Comparison of ENCODE assay signal across 8 mouse cellular contexts in the genomic region with DNA sequence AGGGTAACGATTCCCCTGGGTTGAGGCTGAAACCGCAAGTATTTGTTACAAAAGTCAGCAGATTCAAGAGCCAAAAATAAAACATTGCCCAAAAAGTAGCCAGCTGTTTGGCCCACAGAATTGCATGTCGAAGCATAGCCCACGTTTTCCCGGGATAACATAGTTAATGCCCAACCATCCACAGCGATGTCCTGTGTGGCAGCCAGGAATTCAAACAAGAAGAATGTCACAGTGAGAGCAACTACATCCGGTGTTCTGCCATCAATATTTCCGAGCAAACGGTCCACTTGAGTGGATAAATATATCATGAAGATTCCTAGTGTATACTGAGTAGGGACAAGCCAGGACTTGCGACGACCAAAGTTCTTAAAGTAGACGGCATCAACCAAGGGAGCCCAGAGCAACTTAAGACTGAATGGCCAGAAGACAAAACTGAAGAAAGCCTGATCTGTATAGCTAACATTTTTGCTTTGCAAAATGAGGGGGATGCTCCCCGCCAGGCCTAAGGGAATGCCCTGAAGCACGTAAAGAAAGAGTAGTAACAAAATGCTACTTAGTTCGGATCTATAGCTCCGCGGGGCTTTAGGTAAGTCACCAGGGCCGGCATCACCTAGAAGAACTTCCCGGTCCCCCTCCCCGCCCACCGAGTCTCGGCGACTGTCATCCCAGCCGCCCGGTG. TPM values are rescaled to one million over a fixed set of nuclear protein-coding genes. Genes with fewer than 3 reads are reported as not detected.
DNase-seq lines count a peak whose midpoint lies in the region; ATAC-seq lines count a peak whose summit lies in the region.

No protein-coding gene starts in this region.

- H3K9ac ChIP-seq in forebrain, embryonic 14.5 days (ENCODE audit: low read length), result peak overlapping the region; percentile 83
- peak overlapping the region; percentile 66 for H3K9ac ChIP-seq in kidney, embryonic 14.5 days (ENCODE audit: low read depth, low read length)

- WGBS in heart, embryonic 10.5 days, result 9% methylated on average over 25 of the region's 25 CpGs
- WGBS in forebrain, embryonic 14.5 days, result 7% methylated on average over 25 of the region's 25 CpGs
- WGBS in kidney, embryonic 14.5 days, result 6% methylated on average over 25 of the region's 25 CpGs
- WGBS in macrophage (ENCODE audit: missing documents), result 3% methylated on average over 25 of the region's 25 CpGs

- H3K4me3 ChIP-seq in heart, embryonic 10.5 days, result peak overlapping the region; percentile 93
- peak overlapping the region; percentile 86 for H3K4me3 ChIP-seq in forebrain, embryonic 14.5 days (ENCODE audit: low read depth, low read length)
- H3K4me3 ChIP-seq in kidney, embryonic 14.5 days (ENCODE audit: low read length), result peak overlapping the region; percentile 56
- H3K4me3 ChIP-seq in macrophage (ENCODE audit: inconsistent target), result peak overlapping the region; percentile 90

- peaks cover 20% of the 10 kb centered on the region; the same call in 1 of the 2 replicates for H3K4me1 ChIP-seq in heart, embryonic 10.5 days
- H3K4me1 ChIP-seq in forebrain, embryonic 14.5 days (ENCODE audit: control insufficient read depth, insufficient read depth, low read length), result peaks cover 19% of the 10 kb centered on the region
- peaks cover 18% of the 10 kb centered on the region for H3K4me1 ChIP-seq in kidney, embryonic 14.5 days (ENCODE audit: control insufficient read depth, insufficient read depth, low read length)

- peaks cover 10% of the 10 kb centered on the region; the same call in 1 of the 2 replicates for H3K27me3 ChIP-seq in heart, embryonic 10.5 days (ENCODE audit: insufficient read depth, poor library complexity, severe bottlenecking)
- H3K27me3 ChIP-seq in forebrain, embryonic 14.5 days (replicated peaks; ENCODE audit: control insufficient read depth, insufficient read depth, low read length), result no peaks in the 10 kb centered on the region
- no peaks in the 10 kb centered on the region for H3K27me3 ChIP-seq in kidney, embryonic 14.5 days (ENCODE audit: control insufficient read depth, insufficient read depth, low read length)

- no peaks in the 10 kb centered on the region for H3K9me3 ChIP-seq in heart, embryonic 10.5 days
- H3K9me3 ChIP-seq in forebrain, embryonic 14.5 days (replicated peaks; ENCODE audit: control insufficient read depth, low read length), result no peaks in the 10 kb centered on the region
- H3K9me3 ChIP-seq in kidney, embryonic 14.5 days (ENCODE audit: control insufficient read depth, low read length), result no peaks in the 10 kb centered on the region

- peaks cover 55% of the 10 kb centered on the region for H3K79me2 ChIP-seq in macrophage (ENCODE audit: inconsistent target)

- peak overlapping the region; percentile 92 for H3K27ac ChIP-seq in heart, embryonic 10.5 days
- H3K27ac ChIP-seq in forebrain, embryonic 14.5 days (ENCODE audit: low read depth, low read length), result peak overlapping the region; percentile 79
- peak overlapping the region; percentile 83 for H3K27ac ChIP-seq in kidney, embryonic 14.5 days (ENCODE audit: low read depth, low read length)
- H3K27ac ChIP-seq in macrophage, result peak overlapping the region; percentile 48

- ATAC-seq in forebrain, embryonic 14.5 days, result no peak
- ATAC-seq in kidney, embryonic 14.5 days (ENCODE audit: low FRiP score, low TSS enrichment), result no peak; the same call in 1 of the 2 replicates

- no peak for DNase-seq in heart, embryonic 10.5 days (ENCODE audit: low spot score)
- DNase-seq in heart, adult 9 months (ENCODE audit: low spot score in 2 of 2), result no peak
- DNase-seq in Muller cell, postnatal 12 days (ENCODE audit: inconsistent ontology term), result peak; percentile 59
- peak; percentile 12 for DNase-seq in forebrain, embryonic 14.5 days (ENCODE audit: low spot score)
- peak; percentile 26 for DNase-seq in thymus, postnatal 0 days (ENCODE audit: low spot score)
- DNase-seq in frontal cortex, postnatal 25 days (ENCODE audit: low spot score in 2 of 2), result no peak

- no peaks in the 10 kb centered on the region for H3K36me3 ChIP-seq in heart, embryonic 10.5 days
- H3K36me3 ChIP-seq in forebrain, embryonic 14.5 days (ENCODE audit: control insufficient read depth, insufficient read depth, low read length), result no peaks in the 10 kb centered on the region
- H3K36me3 ChIP-seq in kidney, embryonic 14.5 days (ENCODE audit: control insufficient read depth, insufficient read depth, low read length), result no peaks in the 10 kb centered on the region
- no peaks in the 10 kb centered on the region for H3K36me3 ChIP-seq in macrophage (ENCODE audit: inconsistent target)

- H3K4me2 ChIP-seq in forebrain, embryonic 14.5 days (ENCODE audit: low read length), result peak overlapping the region; percentile 82
- H3K4me2 ChIP-seq in kidney, embryonic 14.5 days (replicated peaks; ENCODE audit: low read depth, low read length), result peak overlapping the region; percentile 63

RNA-seq across cellular contexts. Expression of a gene that starts 1.0 kb away (rescaled TPM):
- 10.9 and 12.0 TPM in 2 replicates for polyA plus RNA-seq in heart, embryonic 10.5 days (2016; fragmentation: Nextera tagmentation; extraction: Ambion mirVana)
- polyA plus RNA-seq in forebrain, embryonic 14.5 days (2014; fragmentation: Nextera tagmentation; extraction: Ambion mirVana), result 21.0 and 21.5 TPM in 2 replicates
- polyA plus RNA-seq in kidney, embryonic 14.5 days (2014; fragmentation: Nextera tagmentation; extraction: Ambion mirVana), result 14.3 and 22.1 TPM in 2 replicates
- total RNA-seq in macrophage (2018; cell fraction: chromatin; rRNA removed), result 10 to 100 TPM in 14 of 26 experiments, 1 to 10 TPM in 12; 2.2 to 24.1 (median 10.3) TPM
- 10 to 100 TPM; 15.4 to 36.1 (median 22.8) TPM for total RNA-seq in macrophage (2018; cell fraction: cytosol; rRNA removed)
- 10 to 100 TPM; 12.8 to 45.8 (median 26.5) TPM for total RNA-seq in macrophage (2018; cell fraction: nucleus; rRNA removed)
- 22.3 to 27.2 TPM (median 23.7 TPM) in 3 replicates for polyA plus RNA-seq in macrophage (2018)
- polyA plus RNA-seq in thymus, postnatal 0 days (2015; fragmentation: Nextera tagmentation; extraction: Ambion mirVana), result 15.4 and 17.7 TPM in 2 replicates

RNA-seq across cellular contexts. Expression of a gene that starts 12.3 kb away (rescaled TPM):
- 52.2 TPM in 2 replicates for polyA plus RNA-seq in heart, embryonic 10.5 days (2016; fragmentation: Nextera tagmentation; extraction: Ambion mirVana)
- polyA plus RNA-seq in forebrain, embryonic 14.5 days (2014; fragmentation: Nextera tagmentation; extraction: Ambion mirVana), result 49.6 and 55.1 TPM in 2 replicates
- 45.3 and 62.6 TPM in 2 replicates for polyA plus RNA-seq in kidney, embryonic 14.5 days (2014; fragmentation: Nextera tagmentation; extraction: Ambion mirVana)
- total RNA-seq in macrophage (2018; cell fraction: chromatin; rRNA removed), result 10 to 100 TPM in 17 of 26 experiments, 1 to 10 TPM in 9; 4.4 to 22.4 (median 14.2) TPM
- 10 to 100 TPM in 12 of 26 experiments, 1 to 10 TPM in 14; 7.8 to 13.5 (median 9.9) TPM for total RNA-seq in macrophage (2018; cell fraction: cytosol; rRNA removed)
- 10 to 100 TPM in 12 of 26 experiments, 1 to 10 TPM in 14; 5.8 to 23.5 (median 9.5) TPM for total RNA-seq in macrophage (2018; cell fraction: nucleus; rRNA removed)
- 8.1 to 12.9 TPM (median 12.4 TPM) in 3 replicates for polyA plus RNA-seq in macrophage (2018)
- polyA plus RNA-seq in thymus, postnatal 0 days (2015; fragmentation: Nextera tagmentation; extraction: Ambion mirVana), result 34.0 and 34.7 TPM in 2 replicates

RNA-seq across cellular contexts. Expression of a gene that starts 34.3 kb away (rescaled TPM):
- 3.9 and 5.1 TPM in 2 replicates for polyA plus RNA-seq in heart, embryonic 10.5 days (2016; fragmentation: Nextera tagmentation; extraction: Ambion mirVana)
- 4.8 and 5.3 TPM in 2 replicates for polyA plus RNA-seq in forebrain, embryonic 14.5 days (2014; fragmentation: Nextera tagmentation; extraction: Ambion mirVana)
- 5.1 and 5.7 TPM in 2 replicates for polyA plus RNA-seq in kidney, embryonic 14.5 days (2014; fragmentation: Nextera tagmentation; extraction: Ambion mirVana)
- total RNA-seq in macrophage (2018; cell fraction: chromatin; rRNA removed), result 10 to 100 TPM in 5 of 26 experiments, 1 to 10 TPM in 18, under 1 TPM in 1, not detected in 2; 0.87 to 14.4 (median 5.5) TPM
- 10 to 100 TPM in 1 of 26 experiments, 1 to 10 TPM in 25; 3.6 to 12.6 (median 7.9) TPM for total RNA-seq in macrophage (2018; cell fraction: cytosol; rRNA removed)
- 10 to 100 TPM in 1 of 26 experiments, 1 to 10 TPM in 24, under 1 TPM in 1; 0.92 to 12.3 (median 4.8) TPM for total RNA-seq in macrophage (2018; cell fraction: nucleus; rRNA removed)
- polyA plus RNA-seq in macrophage (2018), result 3.3 to 11.2 TPM (median 9.1 TPM) in 3 replicates
- polyA plus RNA-seq in thymus, postnatal 0 days (2015; fragmentation: Nextera tagmentation; extraction: Ambion mirVana), result 4.8 TPM in 2 replicates

Comparison
In these comparisons a context has a peak if more than half of its experiments do, and no peak if none do; other contexts are left out.
1. DNase-seq: peak in Muller cell, postnatal 12 days (single experiment), forebrain, embryonic 14.5 days (single experiment) and thymus, postnatal 0 days (single experiment); none in heart, embryonic 10.5 days (single experiment), heart, adult 9 months (0 of 2) and frontal cortex, postnatal 25 days (0 of 2).
2. Peak in every context shown above with its lines, with median percentiles within 50 percentile points of each other: H3K27ac ChIP-seq and H3K4me3 ChIP-seq.